Mouse (Mus musculus): ENCODE data around the gene Elp6. TPM values are rescaled to one million over a fixed set of nuclear protein-coding genes. Genes with fewer than 3 reads are reported as not detected.

The Elp6 gene
- total RNA-seq, 1 experiment: 24.5 TPM

- H3K27ac ChIP-seq (ENCODE audit: insufficient read depth, low read depth, low read length, poor library complexity, severe bottlenecking): no peak overlapping the region
- no peak overlapping the region for H3K4me3 ChIP-seq (ENCODE audit: insufficient read depth in 1 of 2, low read depth in 1 of 2, low read length in 2 of 2, poor library complexity in 1 of 2, severe bottlenecking in 1 of 2)
- no peaks in the 10 kb centered on the region for H3K9me3 ChIP-seq (ENCODE audit: control insufficient read depth, insufficient read depth, low read depth, low read length)
- DNase-seq (ENCODE audit: low read depth, low spot score): peak; percentile 90
- TF ChIP-seq CHD2 (IDR thresholded peaks at IDR 0.05; ENCODE audit: low read depth, low read length) (no peak), ZC3H11A (IDR thresholded peaks at IDR 0.05; ENCODE audit: borderline replicate concordance, low read depth, low read length) (peak; percentile 26; the same call in 1 of the 2 replicates)
- no peak overlapping the region for H3K9ac ChIP-seq (ENCODE audit: insufficient read depth, low read depth, low read length, poor library complexity, severe bottlenecking)
- in situ Hi-C loops (cut with MboI; ENCODE audit: low sequenced_read_pairs in 2 of 2, unreplicated experiment in 2 of 2): no loop called here
- peaks cover 0 to 2% of the 10 kb centered on the region in 2 experiments; a peak in 1 of 4 replicates for H3K4me1 ChIP-seq (ENCODE audit: control insufficient read depth in 2 of 2, insufficient read depth in 2 of 2, low read length in 2 of 2, poor library complexity in 1 of 2)
- no peaks in the 10 kb centered on the region for H3K36me3 ChIP-seq (ENCODE audit: control insufficient read depth, insufficient read depth, low read length, poor library complexity, severe bottlenecking)
Observed at GRCm38 (mm10) chr9:110275882-110276281, 29.1 kb upstream of the Elp6 start.

- in situ Hi-C loops (cut with MboI; ENCODE audit: low sequenced_read_pairs in 2 of 2, unreplicated experiment in 2 of 2): no loop called here
- no peak for DNase-seq (ENCODE audit: low read depth, low spot score)
- H3K4me3 ChIP-seq (ENCODE audit: insufficient read depth in 1 of 2, low read depth in 1 of 2, low read length in 2 of 2, poor library complexity in 1 of 2, severe bottlenecking in 1 of 2): no peak overlapping the region
- no peak for TF ChIP-seq MAFK (IDR thresholded peaks at IDR 0.05; ENCODE audit: insufficient read depth, low read depth, low read length)
- TF ChIP-seq ZC3H11A (IDR thresholded peaks at IDR 0.05; ENCODE audit: borderline replicate concordance, low read depth, low read length): no peak
- no peak for TF ChIP-seq ZNF384 (IDR thresholded peaks at IDR 0.05; ENCODE audit: low read depth, low read length)
- TF ChIP-seq CHD2 (IDR thresholded peaks at IDR 0.05; ENCODE audit: low read depth, low read length): no peak
- no peak for TF ChIP-seq HCFC1 (IDR thresholded peaks at IDR 0.05; ENCODE audit: borderline replicate concordance, insufficient read depth, low read length)
- H3K27ac ChIP-seq (ENCODE audit: insufficient read depth, low read depth, low read length, poor library complexity, severe bottlenecking): no peak overlapping the region
- H3K36me3 ChIP-seq (ENCODE audit: control insufficient read depth, insufficient read depth, low read length, poor library complexity, severe bottlenecking): no peaks in the 10 kb centered on the region
- no peaks in the 10 kb centered on the region for H3K9me3 ChIP-seq (ENCODE audit: control insufficient read depth, insufficient read depth, low read depth, low read length)
- no peak overlapping the region for H3K9ac ChIP-seq (ENCODE audit: insufficient read depth, low read depth, low read length, poor library complexity, severe bottlenecking)
- H3K4me1 ChIP-seq (ENCODE audit: control insufficient read depth in 2 of 2, insufficient read depth in 2 of 2, low read length in 2 of 2, poor library complexity in 1 of 2): peaks cover 0 to 2% of the 10 kb centered on the region in 2 experiments; a peak in 1 of 4 replicates
Observed at GRCm38 (mm10) chr9:110277431-110277881, 27.5 kb upstream of the Elp6 start.

GRCm38 (mm10) chr9:110284075-110284697 is 20.8 kb upstream of the Elp6 start:
- in situ Hi-C loops (cut with MboI; ENCODE audit: low sequenced_read_pairs in 2 of 2, unreplicated experiment in 2 of 2): no loop called here
- Histone ChIP-seq H3K36me3 (ENCODE audit: control insufficient read depth, insufficient read depth, low read length, poor library complexity, severe bottlenecking) (no peaks in the 10 kb centered on the region), H3K9ac (ENCODE audit: insufficient read depth, low read depth, low read length, poor library complexity, severe bottlenecking) (no peak overlapping the region), H3K4me1 (ENCODE audit: control insufficient read depth in 2 of 2, insufficient read depth in 2 of 2, low read length in 2 of 2, poor library complexity in 1 of 2) (no peaks in the 10 kb centered on the region; a peak in 1 of 4 replicates), H3K9me3 (ENCODE audit: control insufficient read depth, insufficient read depth, low read depth, low read length) (no peaks in the 10 kb centered on the region), H3K27ac (ENCODE audit: insufficient read depth, low read depth, low read length, poor library complexity, severe bottlenecking) (no peak overlapping the region), H3K4me3 (ENCODE audit: insufficient read depth in 1 of 2, low read depth in 1 of 2, low read length in 2 of 2, poor library complexity in 1 of 2, severe bottlenecking in 1 of 2) (no peak overlapping the region)
- TF ChIP-seq MAFK (IDR thresholded peaks at IDR 0.05; ENCODE audit: insufficient read depth, low read depth, low read length) (no peak), HCFC1 (IDR thresholded peaks at IDR 0.05; ENCODE audit: borderline replicate concordance, insufficient read depth, low read length) (no peak)
- DNase-seq (ENCODE audit: low read depth, low spot score): no peak

- DNase-seq (ENCODE audit: low read depth, low spot score): no peak
- H3K27ac ChIP-seq (ENCODE audit: insufficient read depth, low read depth, low read length, poor library complexity, severe bottlenecking): no peak overlapping the region
Observed at GRCm38 (mm10) chr9:110287321-110287924, 17.6 kb upstream of the Elp6 start.

More at GRCm38 (mm10) chr9:110287321-110287924, 17.6 kb upstream of the Elp6 start:
- Histone ChIP-seq H3K9me3 (ENCODE audit: control insufficient read depth, insufficient read depth, low read depth, low read length) (no peaks in the 10 kb centered on the region), H3K9ac (ENCODE audit: insufficient read depth, low read depth, low read length, poor library complexity, severe bottlenecking) (no peak overlapping the region), H3K4me3 (ENCODE audit: insufficient read depth in 1 of 2, low read depth in 1 of 2, low read length in 2 of 2, poor library complexity in 1 of 2, severe bottlenecking in 1 of 2) (no peak overlapping the region), H3K4me1 (ENCODE audit: control insufficient read depth in 2 of 2, insufficient read depth in 2 of 2, low read length in 2 of 2, poor library complexity in 1 of 2) (no peaks in the 10 kb centered on the region; a peak in 1 of 4 replicates), H3K36me3 (ENCODE audit: control insufficient read depth, insufficient read depth, low read length, poor library complexity, severe bottlenecking) (no peaks in the 10 kb centered on the region)
- TF ChIP-seq CHD2 (IDR thresholded peaks at IDR 0.05; ENCODE audit: low read depth, low read length) (no peak), ZNF384 (IDR thresholded peaks at IDR 0.05; ENCODE audit: low read depth, low read length) (no peak), ZC3H11A (IDR thresholded peaks at IDR 0.05; ENCODE audit: borderline replicate concordance, low read depth, low read length) (no peak), MAFK (IDR thresholded peaks at IDR 0.05; ENCODE audit: insufficient read depth, low read depth, low read length) (no peak), HCFC1 (IDR thresholded peaks at IDR 0.05; ENCODE audit: borderline replicate concordance, insufficient read depth, low read length) (no peak)
- in situ Hi-C loops (cut with MboI; ENCODE audit: low sequenced_read_pairs in 2 of 2, unreplicated experiment in 2 of 2): no loop called here

Data from ES-E14 (cell line).